Mouse (Mus musculus): ENCODE data around the gene Qsox2. TPM values are rescaled to one million over a fixed set of nuclear protein-coding genes. Genes with fewer than 3 reads are reported as not detected.

The Qsox2 gene
- total and polyA plus RNA-seq, 2 experiments from 2014 or later = 9.1 to 22.2 TPM

DNA sequence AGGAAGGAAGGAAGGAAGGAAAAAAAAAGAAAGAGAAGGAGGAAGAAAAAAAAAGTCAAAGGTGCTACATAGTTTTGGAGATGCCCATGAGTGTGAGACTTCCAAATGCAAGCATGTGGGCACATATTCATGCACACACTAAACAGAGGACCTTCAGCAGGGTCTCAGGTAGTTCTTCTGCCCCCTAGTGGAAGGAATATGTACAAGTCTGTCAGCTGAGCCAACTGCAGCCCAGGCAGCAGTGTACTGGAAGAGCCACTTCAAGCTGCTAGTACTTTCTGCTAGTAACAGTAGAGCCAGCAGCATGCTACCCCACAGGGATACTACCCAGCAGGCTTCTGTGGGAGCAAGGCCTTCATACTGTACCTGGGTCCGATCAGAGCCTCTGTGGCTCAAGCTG is 9.5 kb downstream of the Qsox2 start:
- 65% methylated on average over 1 of the region's 1 CpGs for WGBS

GRCm38 (mm10) chr2:26225242-26225641 is 12.1 kb downstream of the Qsox2 start:
- no peaks in the 10 kb centered on the region for H3K27me3 ChIP-seq (ENCODE audit: insufficient read depth, low read length)
- no peaks in the 10 kb centered on the region for H3K4me1 ChIP-seq (ENCODE audit: insufficient read depth)
- H3K36me3 ChIP-seq (ENCODE audit: insufficient read depth) = peaks cover 28% of the 10 kb centered on the region
- H3K4me3 ChIP-seq (ENCODE audit: low read depth, low read length) = no peak overlapping the region
- WGBS = 69% methylated on average over 4 of the region's 4 CpGs
- no peak for TF ChIP-seq CTCF (IDR thresholded peaks at IDR 0.05; ENCODE audit: low read depth)
- no peaks in the 10 kb centered on the region for H3K9me3 ChIP-seq (ENCODE audit: low read length)
- no peak overlapping the region for H3K27ac ChIP-seq (ENCODE audit: low read depth, low read length)
- no peak for ATAC-seq
- no peak for DNase-seq
- no peak overlapping the region for H3K4me2 ChIP-seq (ENCODE audit: low read depth)
- no peak overlapping the region for H3K9ac ChIP-seq

More for the DNA sequence above, 9.5 kb downstream of the Qsox2 start:
- Histone ChIP-seq H3K4me3 (ENCODE audit: low read depth, low read length) (no peak overlapping the region), H3K27ac (ENCODE audit: low read depth, low read length) (no peak overlapping the region), H3K9me3 (ENCODE audit: low read length) (no peaks in the 10 kb centered on the region), H3K36me3 (ENCODE audit: insufficient read depth) (peaks cover 13% of the 10 kb centered on the region), H3K4me1 (ENCODE audit: insufficient read depth) (no peaks in the 10 kb centered on the region), H3K9ac (no peak overlapping the region), H3K4me2 (ENCODE audit: low read depth) (no peak overlapping the region), H3K27me3 (ENCODE audit: insufficient read depth, low read length) (no peaks in the 10 kb centered on the region)
- ATAC-seq (peak; percentile 92), DNase-seq (peak; percentile 79)
- peak; percentile 88 for TF ChIP-seq CTCF (IDR thresholded peaks at IDR 0.05; ENCODE audit: low read depth)

- 82% methylated on average over 3 of the region's 3 CpGs for WGBS
- no peaks in the 10 kb centered on the region for H3K27me3 ChIP-seq (ENCODE audit: insufficient read depth, low read length)
- no peak for TF ChIP-seq CTCF (IDR thresholded peaks at IDR 0.05; ENCODE audit: low read depth)
These were observed 13.4 kb downstream of the Qsox2 start for GRCm38 (mm10) chr2:26223961-26224360.

DNA sequence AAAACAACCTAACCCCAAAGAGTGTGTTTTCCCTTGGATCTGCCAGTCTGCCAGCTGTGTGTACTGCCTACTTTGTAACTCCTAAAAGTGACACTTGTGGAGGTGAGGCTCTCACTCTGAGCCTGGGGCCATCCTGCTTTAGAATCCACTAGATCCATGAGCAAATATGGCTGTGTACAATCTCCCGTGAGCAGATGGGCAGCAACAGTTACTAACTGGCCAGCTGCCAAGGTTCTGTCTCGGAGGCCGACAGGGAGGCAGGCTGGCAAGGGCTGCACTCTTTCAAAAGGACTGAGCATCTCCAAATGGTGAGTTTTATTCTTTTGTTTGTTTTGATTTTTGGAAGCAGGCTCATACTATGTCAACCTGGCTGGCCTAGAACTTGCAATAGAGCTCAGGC is 22.8 kb downstream of the Qsox2 start:
- peaks cover 73% of the 10 kb centered on the region for H3K36me3 ChIP-seq (ENCODE audit: insufficient read depth)
- WGBS = 8% methylated on average over 3 of the region's 3 CpGs
- no peaks in the 10 kb centered on the region for H3K4me1 ChIP-seq (ENCODE audit: insufficient read depth)
- peak; percentile 55 for DNase-seq
- H3K4me2 ChIP-seq (ENCODE audit: low read depth) = no peak overlapping the region
- H3K9ac ChIP-seq = no peak overlapping the region
- TF ChIP-seq CTCF (IDR thresholded peaks at IDR 0.05; ENCODE audit: low read depth) = no peak
- no peak overlapping the region for H3K4me3 ChIP-seq (ENCODE audit: low read depth, low read length)
- H3K27ac ChIP-seq (ENCODE audit: low read depth, low read length) = no peak overlapping the region
- no peaks in the 10 kb centered on the region for H3K27me3 ChIP-seq (ENCODE audit: insufficient read depth, low read length)
- no peaks in the 10 kb centered on the region for H3K9me3 ChIP-seq (ENCODE audit: low read length)
- no peak for ATAC-seq

More at GRCm38 (mm10) chr2:26223961-26224360, 13.4 kb downstream of the Qsox2 start:
- Histone ChIP-seq H3K9ac (no peak overlapping the region), H3K4me1 (ENCODE audit: insufficient read depth) (no peaks in the 10 kb centered on the region), H3K9me3 (ENCODE audit: low read length) (no peaks in the 10 kb centered on the region), H3K4me3 (ENCODE audit: low read depth, low read length) (no peak overlapping the region), H3K4me2 (ENCODE audit: low read depth) (no peak overlapping the region), H3K27ac (ENCODE audit: low read depth, low read length) (no peak overlapping the region), H3K36me3 (ENCODE audit: insufficient read depth) (peaks cover 37% of the 10 kb centered on the region)
- ATAC-seq (no peak), DNase-seq (no peak)

GRCm38 (mm10) chr2:26209566-26209965 is 27.8 kb downstream of the Qsox2 start:
- Histone ChIP-seq H3K4me3 (ENCODE audit: low read depth, low read length) (no peak overlapping the region), H3K4me2 (ENCODE audit: low read depth) (no peak overlapping the region), H3K4me1 (ENCODE audit: insufficient read depth) (0 out of 2 replicates have a peak, but pooled peaks cover 7% of the 10 kb centered on the region), H3K27ac (ENCODE audit: low read depth, low read length) (no peak overlapping the region), H3K9me3 (ENCODE audit: low read length) (no peaks in the 10 kb centered on the region), H3K36me3 (ENCODE audit: insufficient read depth) (peaks cover 44% of the 10 kb centered on the region), H3K27me3 (ENCODE audit: insufficient read depth, low read length) (peaks cover 37% of the 10 kb centered on the region), H3K9ac (no peak overlapping the region)
- WGBS = 65% methylated on average over 3 of the region's 3 CpGs
- no peak for TF ChIP-seq CTCF (IDR thresholded peaks at IDR 0.05; ENCODE audit: low read depth)
- DNase-seq (no peak), ATAC-seq (no peak)

GRCm38 (mm10) chr2:26208126-26208789 is 29.1 kb downstream of the Qsox2 start, which contains the start of gene Lhx3:
TSS of gene Lhx3 (minus strand) at chr2:26208289.
- no peak for TF ChIP-seq CTCF (IDR thresholded peaks at IDR 0.05; ENCODE audit: low read depth)
- Histone ChIP-seq H3K9ac (no peak within 1 kb of the TSS), H3K4me3 (ENCODE audit: low read depth, low read length) (no peak within 1 kb of the TSS), H3K4me2 (ENCODE audit: low read depth) (no peak within 1 kb of the TSS), H3K27ac (ENCODE audit: low read depth, low read length) (no peak within 1 kb of the TSS), H3K36me3 (ENCODE audit: insufficient read depth) (peaks cover 32% of the 10 kb centered on the region), H3K4me1 (ENCODE audit: insufficient read depth) (0 out of 2 replicates have a peak, but pooled peaks cover 7% of the 10 kb centered on the region), H3K27me3 (ENCODE audit: insufficient read depth, low read length) (peaks cover 48% of the 10 kb centered on the region), H3K9me3 (ENCODE audit: low read length) (no peaks in the 10 kb centered on the region)
- ATAC-seq = peak; percentile 58
- DNase-seq = peak; percentile 42
- 11% methylated on average over 19 of the region's 19 CpGs for WGBS

DNA sequence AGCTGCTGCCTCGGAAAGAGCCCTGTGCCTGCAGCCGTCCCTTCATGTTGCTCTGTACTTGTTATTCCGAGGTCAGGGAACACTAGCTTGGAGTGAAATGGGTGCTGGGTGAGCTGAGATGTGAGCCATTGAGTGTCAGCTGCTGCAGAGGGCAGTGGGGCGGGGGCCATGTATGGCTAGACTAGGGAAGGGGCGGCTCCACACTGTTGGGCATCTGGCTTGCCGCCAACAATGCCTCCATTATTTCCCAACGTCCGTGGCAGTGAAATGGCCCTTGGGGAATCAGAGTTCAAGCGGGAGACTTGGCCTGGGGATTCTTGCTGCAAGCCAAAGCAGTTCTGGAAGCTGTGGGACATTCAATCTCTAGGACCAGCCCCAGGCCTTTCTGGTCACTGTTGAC is 29.8 kb downstream of the Qsox2 start:
- ATAC-seq = no peak
- TF ChIP-seq CTCF (IDR thresholded peaks at IDR 0.05; ENCODE audit: low read depth) = no peak
- 10% methylated on average over 9 of the region's 9 CpGs for WGBS

More for the DNA sequence above, 29.8 kb downstream of the Qsox2 start:
- Histone ChIP-seq H3K27me3 (ENCODE audit: insufficient read depth, low read length) (peaks cover 55% of the 10 kb centered on the region), H3K27ac (ENCODE audit: low read depth, low read length) (no peak overlapping the region), H3K4me2 (ENCODE audit: low read depth) (no peak overlapping the region), H3K4me1 (ENCODE audit: insufficient read depth) (peaks cover 12% of the 10 kb centered on the region; the same call in 1 of the 2 replicates), H3K9ac (no peak overlapping the region), H3K4me3 (ENCODE audit: low read depth, low read length) (no peak overlapping the region), H3K9me3 (ENCODE audit: low read length) (no peaks in the 10 kb centered on the region), H3K36me3 (ENCODE audit: insufficient read depth) (peaks cover 27% of the 10 kb centered on the region)
- no peak for DNase-seq

Data from forebrain, postnatal 0 days (tissue).